Mouse (Mus musculus): ENCODE results near the gene S1pr5. TPM values are rescaled to one million over a fixed set of nuclear protein-coding genes. Genes with fewer than 3 reads are reported as not detected.
"Not testable (repeated sequence)": the region's sequence is repeated elsewhere in the genome, so short reads cannot be mapped to it uniquely, and the experiment has no call there.

Gene S1pr5
- total RNA-seq (2021) = under 1 TPM in 1 of 2 experiments, not detected in 1; 0.99 TPM
- long read RNA-seq, experiment 1 = 0 reads
- long read RNA-seq, experiment 2 = 0 reads

GRCm38 (mm10) chr9:21248326-21248725 lies at the start of gene S1pr5:
TSS of gene S1pr5 (minus strand) at chr9:21248443.
- peak; percentile 76 to 78 for DNase-seq

- no peak for DNase-seq
These were observed 44.0 kb upstream of the S1pr5 start for GRCm38 (mm10) chr9:21292271-21292670.

GRCm38 (mm10) chr9:21291868-21292267 lies 43.6 kb upstream of the S1pr5 start:
- DNase-seq = not testable (repeated sequence)

- DNase-seq = peak; percentile 100
These were observed 43.0 kb upstream of the S1pr5 start, which contains the start of gene Cdkn2d for GRCm38 (mm10) chr9:21291022-21291787. TSS of gene Cdkn2d (minus strand) at chr9:21291407.

- peak in 1 of 2 experiments; percentile 57 for DNase-seq
These were observed 42.3 kb upstream of the S1pr5 start for GRCm38 (mm10) chr9:21290589-21290988.

GRCm38 (mm10) chr9:21289337-21289671 lies 41.1 kb upstream of the S1pr5 start:
- DNase-seq = no peak

GRCm38 (mm10) chr9:21288404-21289336 lies 40.4 kb upstream of the S1pr5 start:
- peak; percentile 46 to 69 for DNase-seq

- peak; percentile 99 for DNase-seq
These were observed 39.5 kb upstream of the S1pr5 start, which contains the start of gene Kri1 for GRCm38 (mm10) chr9:21287571-21288402. TSS of gene Kri1 (minus strand) at chr9:21287969.

GRCm38 (mm10) chr9:21286753-21287152 lies 38.5 kb upstream of the S1pr5 start:
- DNase-seq = no peak

GRCm38 (mm10) chr9:21283994-21284393 lies 35.8 kb upstream of the S1pr5 start:
- no peak for DNase-seq

- DNase-seq = no peak
These were observed 35.3 kb upstream of the S1pr5 start for GRCm38 (mm10) chr9:21283591-21283990.

GRCm38 (mm10) chr9:21277776-21278175 lies 29.5 kb upstream of the S1pr5 start:
- peak in 1 of 2 experiments; percentile 51 for DNase-seq

- peak; percentile 12 to 18 for DNase-seq
These were observed 28.1 kb upstream of the S1pr5 start for GRCm38 (mm10) chr9:21276307-21276706.

- no peak for DNase-seq
These were observed 27.5 kb upstream of the S1pr5 start for GRCm38 (mm10) chr9:21275727-21276126.

GRCm38 (mm10) chr9:21275013-21275710 lies 26.9 kb upstream of the S1pr5 start:
- no peak for DNase-seq

- DNase-seq = no peak
These were observed 26.1 kb upstream of the S1pr5 start for GRCm38 (mm10) chr9:21274336-21274735.

GRCm38 (mm10) chr9:21273520-21274228 lies 25.4 kb upstream of the S1pr5 start:
- DNase-seq = no peak

GRCm38 (mm10) chr9:21273094-21273493 lies 24.9 kb upstream of the S1pr5 start:
- no peak for DNase-seq

- DNase-seq = no peak
These were observed 24.1 kb upstream of the S1pr5 start for GRCm38 (mm10) chr9:21272391-21272790.

- DNase-seq = not testable (repeated sequence)
These were observed 21.3 kb upstream of the S1pr5 start for GRCm38 (mm10) chr9:21269590-21269989.

All from adrenal gland, postnatal 36 days (tissue).